Mouse (Mus musculus): ENCODE data around the gene Treh.

- TF ChIP-seq POLR2A (IDR thresholded peaks at IDR 0.05; ENCODE audit: borderline replicate concordance, low read depth, low read length) (no peak), CTCF (IDR thresholded peaks at IDR 0.05; ENCODE audit: low read depth, low read length) (no peak)
These were observed 46.8 kb upstream of the Treh start for GRCm38 (mm10) chr9:44626268-44626667.
